In the genomic region with DNA sequence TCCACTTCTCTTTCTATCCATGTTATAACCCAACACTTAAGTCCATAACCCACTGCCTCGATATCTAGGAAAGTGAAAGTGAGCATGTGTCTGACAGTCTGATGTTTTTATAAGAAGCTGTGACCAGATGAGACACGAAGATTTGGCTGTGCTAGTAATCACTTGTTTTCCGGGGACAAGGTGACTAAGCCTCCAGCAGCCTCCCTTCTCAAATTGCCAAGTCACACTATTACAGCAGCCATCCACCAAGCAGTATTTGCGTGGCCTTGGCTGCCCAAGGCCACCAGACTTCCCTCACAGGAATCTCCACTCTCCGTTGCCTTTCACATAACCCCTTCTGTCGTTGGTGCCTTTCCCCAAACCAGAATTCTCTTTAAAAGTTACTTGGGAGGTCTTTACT, we compare ENCODE assay signal across 18 mouse cellular contexts. TPM values are rescaled to one million over a fixed set of nuclear protein-coding genes. Genes with fewer than 3 reads are reported as not detected.
DNase-seq lines count a peak whose midpoint lies in the region.
"Had no signal": no experiment of that assay in that cellular context is flagged by ENCODE, and none has a peak within 500 bp of the region (broad histone marks: within the 10 kb centered on the region; RNA-seq: fewer than 3 reads in every experiment).

No protein-coding gene starts in this region.

- intact Hi-C loops in heart, postnatal 25 days (cut with DNase I): no loop called here

- DNase-seq in adrenal gland, adult (ENCODE audit: inconsistent age in 2 of 2, low spot score in 1 of 2): peak; percentile 63 to 70
- no peak for DNase-seq in adrenal gland, postnatal 25 days
- peak; percentile 82 for DNase-seq in heart, adult 11 months
- no peak for DNase-seq in heart, postnatal 25 days (ENCODE audit: low spot score)
- DNase-seq in 416B (ENCODE audit: low read depth): peak; percentile 74
- peak; percentile 25 to 42 for DNase-seq in adrenal gland, postnatal 36 days
- no peak for DNase-seq in urinary bladder, postnatal 14 days (ENCODE audit: low spot score)
- no peak for DNase-seq in right cerebral cortex, adult 18-20 months
- DNase-seq: cerebellum, adult 11-12 months; cerebellum, adult 8-10 months; cerebellum, postnatal 10 days; cerebellum, postnatal 36 days; embryo, embryonic 11 days; gastrocnemius, postnatal 25 days; heart, adult 2 months; heart, postnatal 14 days; kidney, adult 11 months had no signal

RNA-seq across cellular contexts. Expression of a gene that starts 40.9 kb away (rescaled TPM):
- 3.4 and 4.2 TPM in 2 replicates for total RNA-seq in adrenal gland, postnatal 25 days (2021)
- 1 to 10 TPM; 1.1 to 2.3 TPM for total RNA-seq in heart, postnatal 25 days (2021)
- total RNA-seq in adrenal gland, postnatal 36 days (2021): 10 to 100 TPM in 1 of 2 experiments, 1 to 10 TPM in 1; 5.2 to 25.9 TPM
- total RNA-seq: hematopoietic stem cell, adult 5-6 weeks had no signal

Comparison
In these comparisons a context has a peak if more than half of its experiments do, and no peak if none do; other contexts are left out.
1. DNase-seq: peak in adrenal gland, adult (2 of 2), heart, adult 11 months (single experiment), 416B (single experiment) and adrenal gland, postnatal 36 days (2 of 2); none in adrenal gland, postnatal 25 days (single experiment), heart, postnatal 25 days (single experiment), urinary bladder, postnatal 14 days (single experiment) and right cerebral cortex, adult 18-20 months (single experiment).